Mouse (Mus musculus): ENCODE measurements around the gene Runx1. TPM values are rescaled to one million over a fixed set of nuclear protein-coding genes. Genes with fewer than 3 reads are reported as not detected.

Runx1 gene
- polyA plus RNA-seq, 1 experiment = 4.3 TPM

DNA sequence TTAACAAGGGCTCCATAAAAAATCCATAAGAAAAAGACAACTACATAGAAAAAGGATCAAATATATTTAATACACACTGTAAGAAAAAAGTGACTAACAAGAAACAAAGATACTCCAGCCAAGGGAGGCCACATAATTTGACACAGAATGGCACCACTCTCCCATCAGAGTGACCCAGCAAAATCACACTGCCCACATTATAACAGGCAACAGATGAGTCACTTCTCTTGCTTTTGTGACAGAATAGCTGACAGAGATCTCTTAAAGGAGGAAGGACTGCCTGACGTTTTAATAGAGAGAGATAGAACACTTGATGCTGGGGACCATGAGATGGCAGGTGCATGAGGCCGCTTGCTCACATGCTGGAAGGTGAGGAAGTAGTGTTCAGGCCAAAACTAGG, 35.6 kb upstream of the Runx1 start:
- TF ChIP-seq TAL1 (IDR thresholded peaks at IDR 0.05; ENCODE audit: low read length) (no peak), GATA1 (IDR thresholded peaks at IDR 0.05; ENCODE audit: low read length) (no peak)
- H3K4me1 ChIP-seq (ENCODE audit: control insufficient read depth) = no peaks in the 10 kb centered on the region
- no peaks in the 10 kb centered on the region for H3K36me3 ChIP-seq (ENCODE audit: control insufficient read depth)
- no peaks in the 10 kb centered on the region for H3K9me3 ChIP-seq (ENCODE audit: control insufficient read depth, low read length)
- H3K4me3 ChIP-seq (replicated peaks) = no peak overlapping the region
- H3K27me3 ChIP-seq (ENCODE audit: control insufficient read depth) = peaks cover 10% of the 10 kb centered on the region

DNA sequence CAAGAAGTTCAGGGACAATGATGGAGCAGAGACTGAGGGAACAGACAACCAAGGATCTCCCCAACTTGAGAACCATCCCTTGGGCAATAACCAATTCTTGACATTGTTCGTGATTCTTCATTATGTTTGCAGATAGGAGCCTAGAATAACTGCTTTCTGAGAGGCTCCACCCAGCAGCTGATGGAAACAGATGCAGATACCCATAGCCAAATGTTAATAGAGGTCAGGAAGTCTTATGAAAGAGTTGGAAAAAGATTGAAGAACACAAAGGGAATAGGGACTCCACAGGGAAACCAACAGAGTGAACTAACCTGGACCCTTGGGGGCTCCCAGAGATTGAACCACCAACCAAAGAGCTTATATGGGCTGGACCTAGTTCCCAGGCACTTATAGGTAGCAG, 34.7 kb upstream of the Runx1 start:
- Histone ChIP-seq H3K9me3 (ENCODE audit: control insufficient read depth, low read length) (no peaks in the 10 kb centered on the region), H3K4me1 (ENCODE audit: control insufficient read depth) (no peaks in the 10 kb centered on the region), H3K4me3 (replicated peaks) (no peak overlapping the region), H3K27me3 (ENCODE audit: control insufficient read depth) (peaks cover 5% of the 10 kb centered on the region; the same call in 1 of the 2 replicates), H3K36me3 (ENCODE audit: control insufficient read depth) (no peaks in the 10 kb centered on the region)
- no peak for TF ChIP-seq TAL1 (IDR thresholded peaks at IDR 0.05; ENCODE audit: low read length)
- no peak for TF ChIP-seq GATA1 (IDR thresholded peaks at IDR 0.05; ENCODE audit: low read length)

- TF ChIP-seq TAL1 (IDR thresholded peaks at IDR 0.05; ENCODE audit: low read length) (no peak), GATA1 (IDR thresholded peaks at IDR 0.05; ENCODE audit: low read length) (no peak)
- H3K4me1 ChIP-seq (ENCODE audit: control insufficient read depth) = no peaks in the 10 kb centered on the region
- H3K4me3 ChIP-seq (replicated peaks) = no peak overlapping the region
- peaks cover 3% of the 10 kb centered on the region; the same call in 1 of the 2 replicates for H3K27me3 ChIP-seq (ENCODE audit: control insufficient read depth)
- H3K9me3 ChIP-seq (ENCODE audit: control insufficient read depth, low read length) = no peaks in the 10 kb centered on the region
- H3K36me3 ChIP-seq (ENCODE audit: control insufficient read depth) = no peaks in the 10 kb centered on the region
Observed at GRCm38 (mm10) chr16:92856779-92857178, 30.8 kb upstream of the Runx1 start.

GRCm38 (mm10) chr16:92852276-92852675, 26.3 kb upstream of the Runx1 start:
- H3K4me1 ChIP-seq (ENCODE audit: control insufficient read depth) = no peaks in the 10 kb centered on the region
- H3K36me3 ChIP-seq (ENCODE audit: control insufficient read depth) = no peaks in the 10 kb centered on the region
- H3K9me3 ChIP-seq (ENCODE audit: control insufficient read depth, low read length) = no peaks in the 10 kb centered on the region
- no peak for TF ChIP-seq GATA1 (IDR thresholded peaks at IDR 0.05; ENCODE audit: low read length)
- no peak for TF ChIP-seq TAL1 (IDR thresholded peaks at IDR 0.05; ENCODE audit: low read length)
- no peaks in the 10 kb centered on the region for H3K27me3 ChIP-seq (ENCODE audit: control insufficient read depth)
- no peak overlapping the region for H3K4me3 ChIP-seq (replicated peaks)

GRCm38 (mm10) chr16:92850416-92850815, 24.5 kb upstream of the Runx1 start:
- no peaks in the 10 kb centered on the region for H3K9me3 ChIP-seq (ENCODE audit: control insufficient read depth, low read length)
- H3K27me3 ChIP-seq (ENCODE audit: control insufficient read depth) = no peaks in the 10 kb centered on the region
- no peaks in the 10 kb centered on the region for H3K4me1 ChIP-seq (ENCODE audit: control insufficient read depth)
- TF ChIP-seq TAL1 (IDR thresholded peaks at IDR 0.05; ENCODE audit: low read length) (no peak), GATA1 (IDR thresholded peaks at IDR 0.05; ENCODE audit: low read length) (no peak)
- H3K4me3 ChIP-seq (replicated peaks) = no peak overlapping the region
- no peaks in the 10 kb centered on the region for H3K36me3 ChIP-seq (ENCODE audit: control insufficient read depth)

- Histone ChIP-seq H3K27me3 (ENCODE audit: control insufficient read depth) (no peaks in the 10 kb centered on the region), H3K9me3 (ENCODE audit: control insufficient read depth, low read length) (no peaks in the 10 kb centered on the region), H3K4me3 (replicated peaks) (no peak overlapping the region), H3K4me1 (ENCODE audit: control insufficient read depth) (no peaks in the 10 kb centered on the region), H3K36me3 (ENCODE audit: control insufficient read depth) (no peaks in the 10 kb centered on the region)
- TF ChIP-seq GATA1 (IDR thresholded peaks at IDR 0.05; ENCODE audit: low read length) = no peak
- no peak for TF ChIP-seq TAL1 (IDR thresholded peaks at IDR 0.05; ENCODE audit: low read length)
Observed at GRCm38 (mm10) chr16:92847762-92848300, 21.9 kb upstream of the Runx1 start.

GRCm38 (mm10) chr16:92845244-92846225, 19.6 kb upstream of the Runx1 start:
- H3K36me3 ChIP-seq (ENCODE audit: control insufficient read depth) = no peaks in the 10 kb centered on the region
- H3K4me1 ChIP-seq (ENCODE audit: control insufficient read depth) = no peaks in the 10 kb centered on the region
- no peaks in the 10 kb centered on the region for H3K9me3 ChIP-seq (ENCODE audit: control insufficient read depth, low read length)
- no peak overlapping the region for H3K4me3 ChIP-seq (replicated peaks)
- no peaks in the 10 kb centered on the region for H3K27me3 ChIP-seq (ENCODE audit: control insufficient read depth)
- no peak for TF ChIP-seq GATA1 (IDR thresholded peaks at IDR 0.05; ENCODE audit: low read length)
- no peak for TF ChIP-seq TAL1 (IDR thresholded peaks at IDR 0.05; ENCODE audit: low read length)

- Histone ChIP-seq H3K9me3 (ENCODE audit: control insufficient read depth, low read length) (no peaks in the 10 kb centered on the region), H3K36me3 (ENCODE audit: control insufficient read depth) (no peaks in the 10 kb centered on the region), H3K4me3 (replicated peaks) (no peak overlapping the region), H3K27me3 (ENCODE audit: control insufficient read depth) (no peaks in the 10 kb centered on the region), H3K4me1 (ENCODE audit: control insufficient read depth) (no peaks in the 10 kb centered on the region)
- TF ChIP-seq TAL1 (IDR thresholded peaks at IDR 0.05; ENCODE audit: low read length) = no peak
- TF ChIP-seq GATA1 (IDR thresholded peaks at IDR 0.05; ENCODE audit: low read length) = no peak
Observed at GRCm38 (mm10) chr16:92838709-92839108, 12.8 kb upstream of the Runx1 start.

GRCm38 (mm10) chr16:92831341-92831740, 5.4 kb upstream of the Runx1 start:
- Histone ChIP-seq H3K36me3 (ENCODE audit: control insufficient read depth) (no peaks in the 10 kb centered on the region), H3K4me1 (ENCODE audit: control insufficient read depth) (peaks cover 8% of the 10 kb centered on the region), H3K27me3 (ENCODE audit: control insufficient read depth) (peaks cover 4% of the 10 kb centered on the region), H3K4me3 (replicated peaks) (no peak overlapping the region), H3K9me3 (ENCODE audit: control insufficient read depth, low read length) (no peaks in the 10 kb centered on the region)
- TF ChIP-seq TAL1 (IDR thresholded peaks at IDR 0.05; ENCODE audit: low read length) (no peak), GATA1 (IDR thresholded peaks at IDR 0.05; ENCODE audit: low read length) (no peak)

Measured in erythroblast, embryonic 14.5 days (primary cell).